Mouse (Mus musculus) kidney, adult 2 months (tissue): ENCODE data around the gene Satb1. TPM values are rescaled to one million over a fixed set of nuclear protein-coding genes. Genes with fewer than 3 reads are reported as not detected.

Experiments used
- DNase-seq: peaks from one replicate; pipeline ENCODE4 v3.0.0; 2021
- H3K27ac ChIP-seq: fragments of 200-500 bp; 2 replicates; pipeline ENCODE4 v1.5.1; 2012; ENCODE audit warnings: low read depth, low read length, control low read depth, inconsistent platforms; ENCODE audit not compliant: insufficient read depth
- H3K27me3 ChIP-seq: fragments of 200-500 bp; replicated peaks from 2 replicates; pipeline ENCODE4 v1.6.1; 2012; ENCODE audit warnings: mild to moderate bottlenecking, moderate library complexity, low read length, inconsistent platforms; ENCODE audit not compliant: control insufficient read depth, insufficient read depth
- H3K36me3 ChIP-seq: fragments of 200-500 bp; 2 replicates; pipeline ENCODE4 v1.6.1; 2012; ENCODE audit warnings: mild to moderate bottlenecking, moderate library complexity, low read length, inconsistent platforms; ENCODE audit not compliant: control insufficient read depth, insufficient read depth
- H3K4me1 ChIP-seq: fragments of 200-500 bp; 2 replicates; pipeline ENCODE4 v1.6.1; 2011; ENCODE audit warnings: low read length; ENCODE audit not compliant: control insufficient read depth, insufficient read depth
- H3K4me3 ChIP-seq: fragments of 200-500 bp; 2 replicates; pipeline ENCODE4 v1.5.1; 2011; ENCODE audit warnings: mild to moderate bottlenecking, low read depth, low read length, control low read depth; ENCODE audit not compliant: insufficient read depth
- CTCF ChIP-seq: fragments of 200-500 bp; conservative IDR thresholded peaks from 2 replicates; pipeline ENCODE4 v1.5.1; 2011; ENCODE audit warnings: low read depth, mild to moderate bottlenecking, control low read depth, low read length, moderate library complexity, mixed read lengths; ENCODE audit not compliant: insufficient read depth, insufficient read length
- POLR2A ChIP-seq: fragments of 200-500 bp; IDR thresholded peaks from one replicate; pipeline ENCODE4 v1.6.1; 2011; ENCODE audit warnings: low read depth, low read length, control low read depth
- WGBS: fragments of 180-500 bp; shearing (Covaris S2); methylation state at CpG from one replicate; pipeline ENCODE4 v1.1.7; 2018; 5-methylcytosine and 5-hydroxymethylcytosine counted together
- polyA plus RNA-seq: library from polyadenylated mRNA; depleted of rRNA; stranded (reverse); fragments of >200 nt; gene quantifications from 2 replicates; pipeline ENCODE4 v1.2.3, GENCODE M21; 2012; rRNA removed

The Satb1 gene
- 1.8 and 4.3 TPM in 2 replicates for polyA plus RNA-seq

DNA sequence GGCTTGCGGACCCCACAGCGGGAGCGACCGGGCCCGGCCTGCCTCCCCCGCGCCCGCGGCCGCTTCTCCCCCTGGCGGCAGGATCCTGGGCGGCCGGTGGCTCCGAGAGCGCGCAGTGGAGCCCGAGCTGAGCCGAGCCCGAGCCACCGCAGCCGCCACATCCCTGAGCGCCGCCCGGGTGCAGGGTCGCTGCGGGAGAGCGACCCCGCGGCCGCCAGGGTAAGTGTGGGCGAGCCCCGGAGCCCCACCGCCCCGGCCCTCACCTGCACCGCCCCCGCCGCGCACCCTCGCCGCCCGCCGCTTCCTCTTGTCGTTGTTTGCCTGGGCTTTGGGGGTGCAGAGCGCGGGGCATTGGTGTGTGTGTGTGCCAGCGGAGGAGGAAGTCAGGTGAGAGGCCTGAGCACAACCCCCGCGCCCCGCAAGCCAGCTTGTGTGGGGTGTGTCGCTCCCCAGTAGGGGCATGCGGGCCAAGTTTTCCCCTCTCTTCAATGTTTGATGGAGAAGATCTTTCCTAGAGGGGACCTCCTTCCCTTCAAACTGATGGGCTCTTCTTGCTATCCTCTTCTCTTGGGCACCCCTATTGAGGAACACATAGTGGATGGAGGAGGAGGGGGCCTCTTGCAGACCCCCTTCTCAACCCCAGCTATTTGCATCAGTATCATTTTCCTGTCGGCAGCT is at the start of gene Satb1:
Gene Satb1, minus strand, starts transcription at position 391 of the 678 bp plus-strand sequence.
- Histone ChIP-seq H3K27ac (no peak within 1 kb of the TSS), H3K27me3 (peaks cover 10% of the 10 kb centered on the region), H3K4me1 (no peaks in the 10 kb centered on the region), H3K4me3 (peak within 1 kb of the TSS; percentile 71), H3K36me3 (no peaks in the 10 kb centered on the region)
- 2% methylated on average over 50 of the region's 52 CpGs for WGBS
- TF ChIP-seq CTCF (0 out of 2 replicates have a peak, but pooled peaks have one; percentile 13), POLR2A (no peak)
- peak; percentile 43 for DNase-seq

DNA sequence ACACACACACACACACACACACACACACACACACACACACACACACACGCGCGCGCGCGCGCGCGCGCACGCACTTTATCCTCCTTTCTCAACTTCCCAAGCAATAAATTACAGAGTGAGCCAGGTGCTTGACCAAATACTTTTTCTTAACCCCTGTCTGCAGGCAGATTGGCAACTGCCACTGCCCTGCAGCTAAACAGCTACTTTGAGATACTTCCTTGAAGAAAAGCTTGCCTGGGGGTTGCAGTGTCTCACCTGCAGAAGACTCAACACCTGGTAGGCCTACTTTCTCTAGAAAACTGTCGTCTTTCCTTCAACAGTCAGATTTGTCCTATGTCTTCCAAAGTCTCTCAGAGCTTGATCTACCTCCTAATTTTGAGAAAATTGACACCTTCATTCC is 49.5 kb upstream of the Satb1 start:
- TF ChIP-seq CTCF: no peak
- no peak for TF ChIP-seq POLR2A
- Histone ChIP-seq H3K27me3 (no peaks in the 10 kb centered on the region), H3K36me3 (no peaks in the 10 kb centered on the region), H3K4me3 (no peak overlapping the region), H3K4me1 (no peaks in the 10 kb centered on the region), H3K27ac (no peak overlapping the region)
- no peak for DNase-seq
- WGBS: 93% methylated on average over 12 of the region's 12 CpGs

- no peaks in the 10 kb centered on the region for H3K27me3 ChIP-seq
- WGBS: 79% methylated on average over 8 of the region's 8 CpGs
- TF ChIP-seq POLR2A (no peak), CTCF (no peak)
Measured at GRCm38 (mm10) chr17:51880895-51881622, 48.0 kb upstream of the Satb1 start.

GRCm38 (mm10) chr17:51880221-51880620 is 47.1 kb upstream of the Satb1 start:
- DNase-seq: no peak
- no peaks in the 10 kb centered on the region for H3K27me3 ChIP-seq
- no peak overlapping the region for H3K27ac ChIP-seq
- H3K4me1 ChIP-seq: no peaks in the 10 kb centered on the region
- WGBS: 24% methylated on average over 9 of the region's 9 CpGs
- TF ChIP-seq POLR2A (no peak), CTCF (no peak)
- H3K36me3 ChIP-seq: no peaks in the 10 kb centered on the region
- H3K4me3 ChIP-seq: no peak overlapping the region

More at GRCm38 (mm10) chr17:51880895-51881622, 48.0 kb upstream of the Satb1 start:
- Histone ChIP-seq H3K4me3 (no peak overlapping the region), H3K36me3 (no peaks in the 10 kb centered on the region), H3K27ac (no peak overlapping the region), H3K4me1 (no peaks in the 10 kb centered on the region)
- DNase-seq: no peak

- no peak for TF ChIP-seq CTCF
- TF ChIP-seq POLR2A: no peak
- H3K36me3 ChIP-seq: no peaks in the 10 kb centered on the region
- WGBS: 77% methylated on average over 5 of the region's 5 CpGs
- H3K27ac ChIP-seq: no peak overlapping the region
- no peaks in the 10 kb centered on the region for H3K27me3 ChIP-seq
- no peaks in the 10 kb centered on the region for H3K4me1 ChIP-seq
- no peak overlapping the region for H3K4me3 ChIP-seq
- no peak for DNase-seq
Measured at GRCm38 (mm10) chr17:51879736-51880135, 46.6 kb upstream of the Satb1 start.

DNA sequence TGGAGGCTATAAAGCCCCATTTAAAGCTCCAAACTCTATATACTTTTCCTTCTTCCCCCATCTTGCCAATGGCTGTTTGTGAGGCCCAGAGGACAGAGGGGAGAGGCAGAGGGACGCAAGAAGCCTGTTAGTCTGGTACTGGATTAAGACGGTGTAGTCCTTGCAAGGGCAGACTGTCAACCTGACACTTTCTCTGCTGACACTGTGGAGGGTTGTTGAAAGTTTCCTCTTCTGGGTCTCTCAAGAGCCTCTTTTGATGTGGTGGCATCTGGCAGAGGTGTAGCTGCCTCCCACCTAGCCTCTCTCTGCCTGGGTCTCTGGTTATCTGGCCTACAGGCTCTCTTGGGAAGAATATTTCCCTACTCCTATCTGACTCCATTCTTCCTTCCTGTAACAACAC is 46.1 kb upstream of the Satb1 start:
- WGBS: 84% methylated on average over 2 of the region's 2 CpGs
- Histone ChIP-seq H3K27me3 (no peaks in the 10 kb centered on the region), H3K36me3 (no peaks in the 10 kb centered on the region), H3K4me3 (no peak overlapping the region), H3K4me1 (no peaks in the 10 kb centered on the region), H3K27ac (no peak overlapping the region)
- TF ChIP-seq POLR2A (no peak), CTCF (no peak)
- DNase-seq: no peak

DNA sequence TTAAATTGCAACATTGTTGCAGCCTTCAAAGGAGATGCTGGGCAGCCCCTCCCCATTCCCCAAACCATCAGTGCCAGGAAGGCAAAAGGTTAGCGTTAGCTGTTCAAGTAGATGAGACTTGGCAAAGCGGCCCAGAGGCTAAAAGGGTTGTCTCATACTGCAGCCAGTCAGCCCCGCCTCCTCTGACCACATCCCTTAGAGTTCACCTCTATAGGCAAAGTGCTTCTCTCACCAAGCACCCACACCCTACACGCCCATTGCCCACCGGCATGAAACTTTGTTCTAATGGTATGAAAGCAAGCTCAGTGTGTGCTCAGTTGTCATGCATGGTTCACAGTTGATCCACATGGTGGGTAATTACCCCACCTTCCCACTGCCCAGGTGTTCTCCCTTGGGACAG is 43.4 kb upstream of the Satb1 start:
- TF ChIP-seq POLR2A: no peak
- no peak for TF ChIP-seq CTCF

More for the DNA sequence above, 43.4 kb upstream of the Satb1 start:
- H3K27ac ChIP-seq: no peak overlapping the region
- no peaks in the 10 kb centered on the region for H3K36me3 ChIP-seq
- H3K4me1 ChIP-seq: no peaks in the 10 kb centered on the region
- H3K4me3 ChIP-seq: no peak overlapping the region
- H3K27me3 ChIP-seq: no peaks in the 10 kb centered on the region
- no peak for DNase-seq
- WGBS: 90% methylated on average over 5 of the region's 5 CpGs
